Mouse (Mus musculus) G1E (cell line): ENCODE measurements around the gene Auts2.

Experiments
- CTCF ChIP-seq: IDR thresholded peaks from 2 replicates; pipeline ENCODE4 v1.5.1; 2012; ENCODE audit warnings: low read depth, low read length, inconsistent platforms, mixed read lengths
- GATA1 ChIP-seq: IDR thresholded peaks from 2 replicates; pipeline ENCODE4 v1.6.1; 2012; ENCODE audit warnings: borderline replicate concordance, low read length, inconsistent platforms, mixed read lengths
- TAL1 ChIP-seq: conservative IDR thresholded peaks from 2 replicates; pipeline ENCODE4 v1.6.1; 2012; ENCODE audit warnings: low read depth, low read length, inconsistent platforms, mixed read lengths

DNA sequence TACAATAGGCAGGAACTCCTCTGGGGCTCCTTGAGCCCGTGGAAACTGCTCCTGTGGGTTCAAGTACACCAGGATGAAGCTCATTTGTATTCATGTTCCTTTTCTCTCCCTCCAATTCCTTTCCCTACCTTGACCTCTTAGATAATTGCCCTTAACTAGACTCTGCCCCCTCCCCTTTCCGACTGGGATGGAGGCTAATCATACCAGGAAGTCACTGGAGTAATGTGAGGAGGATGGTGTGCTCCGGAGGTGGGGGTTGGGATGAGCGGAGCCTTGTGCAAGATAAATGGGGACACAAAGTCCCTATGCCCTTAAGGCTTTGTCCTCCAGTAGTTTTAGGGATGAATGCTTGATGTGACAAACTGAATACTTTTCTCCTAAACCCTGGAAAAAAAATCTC, 820.8 kb downstream of the Auts2 start:
- TF ChIP-seq CTCF (no peak), TAL1 (no peak), GATA1 (no peak)
